Mouse (Mus musculus): ENCODE results near the gene Vmac.

Gene Vmac

DNA sequence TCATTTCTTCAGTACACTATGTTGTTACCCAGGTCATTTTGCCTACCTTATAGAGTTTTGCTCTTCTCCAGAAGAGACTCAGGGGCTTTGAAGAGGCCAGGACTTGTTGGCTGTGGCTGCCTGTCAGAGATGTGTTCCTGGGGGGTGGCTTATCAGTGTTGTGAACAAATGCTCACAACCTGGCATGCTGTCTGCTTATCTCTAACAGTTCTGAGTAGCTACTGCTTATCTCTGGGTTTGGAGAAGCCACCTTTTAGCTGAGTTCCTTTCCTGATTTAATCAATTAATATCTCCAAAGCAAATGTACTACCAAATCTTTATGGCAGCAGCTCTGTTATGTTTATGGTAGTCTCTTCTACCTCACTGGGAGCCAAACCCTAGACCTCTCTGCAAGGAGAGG, 29.8 kb downstream of the Vmac start:
- no peak for DNase-seq (ENCODE audit: low spot score in 2 of 2)

- DNase-seq (ENCODE audit: low spot score in 2 of 2): no peak
Observed at GRCm38 (mm10) chr17:56686801-56687200, 31.0 kb downstream of the Vmac start.

- no peak for DNase-seq (ENCODE audit: low spot score in 2 of 2)
Observed at GRCm38 (mm10) chr17:56684649-56685048, 33.2 kb downstream of the Vmac start.

DNA sequence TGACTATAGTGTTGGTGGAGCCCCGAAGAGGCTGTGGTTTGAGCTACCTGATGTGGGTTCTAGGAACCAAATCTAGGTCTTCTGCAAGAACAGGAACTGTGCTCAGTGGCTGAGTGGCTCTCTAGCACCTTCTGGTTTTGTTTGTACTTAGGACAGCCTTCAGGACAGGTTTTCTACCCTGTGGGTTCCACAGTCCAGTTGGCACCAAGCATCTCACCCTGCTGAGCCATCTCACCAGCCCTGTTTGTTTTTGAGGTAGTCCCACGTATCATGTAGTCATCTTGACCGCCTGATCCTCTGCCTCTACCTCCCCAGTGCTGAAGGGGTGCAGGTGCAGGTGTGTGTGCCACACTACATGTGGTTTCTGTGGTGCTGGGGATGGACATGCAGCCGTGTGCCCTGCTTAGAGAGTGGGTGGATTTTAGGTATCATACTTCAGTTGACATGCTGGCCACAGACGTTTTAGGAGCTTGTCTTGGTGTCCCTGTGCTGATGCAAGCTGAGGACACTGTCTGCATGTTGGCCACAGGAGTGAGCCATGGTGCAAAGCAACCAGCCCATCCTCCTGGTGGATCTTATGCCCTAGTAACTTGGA, 34.2 kb downstream of the Vmac start:
- no peak for DNase-seq (ENCODE audit: low spot score in 2 of 2)

DNA sequence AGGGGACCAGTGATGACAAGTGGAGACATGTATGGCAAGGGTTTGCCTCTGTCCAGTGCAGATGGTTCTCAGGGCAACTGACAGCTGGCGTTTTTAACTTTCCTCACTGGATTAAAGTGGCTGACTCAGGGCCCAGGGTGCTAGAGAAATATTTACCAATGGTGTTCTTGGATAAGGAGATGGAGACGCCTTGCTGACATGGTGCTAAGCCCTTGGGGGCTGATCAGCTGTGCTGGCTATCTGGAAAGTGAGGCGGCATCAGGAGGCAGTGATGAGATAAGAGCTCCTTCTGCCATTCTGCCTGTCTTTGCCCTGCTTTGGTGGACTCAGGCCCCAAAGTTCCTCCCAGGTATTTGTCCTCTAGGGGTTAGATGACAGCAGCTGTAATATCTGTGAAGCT, 34.9 kb downstream of the Vmac start:
- no peak for DNase-seq (ENCODE audit: low spot score in 2 of 2)

- DNase-seq (ENCODE audit: low spot score in 2 of 2): no peak
Observed at GRCm38 (mm10) chr17:56681791-56682190, 36.0 kb downstream of the Vmac start.

DNA sequence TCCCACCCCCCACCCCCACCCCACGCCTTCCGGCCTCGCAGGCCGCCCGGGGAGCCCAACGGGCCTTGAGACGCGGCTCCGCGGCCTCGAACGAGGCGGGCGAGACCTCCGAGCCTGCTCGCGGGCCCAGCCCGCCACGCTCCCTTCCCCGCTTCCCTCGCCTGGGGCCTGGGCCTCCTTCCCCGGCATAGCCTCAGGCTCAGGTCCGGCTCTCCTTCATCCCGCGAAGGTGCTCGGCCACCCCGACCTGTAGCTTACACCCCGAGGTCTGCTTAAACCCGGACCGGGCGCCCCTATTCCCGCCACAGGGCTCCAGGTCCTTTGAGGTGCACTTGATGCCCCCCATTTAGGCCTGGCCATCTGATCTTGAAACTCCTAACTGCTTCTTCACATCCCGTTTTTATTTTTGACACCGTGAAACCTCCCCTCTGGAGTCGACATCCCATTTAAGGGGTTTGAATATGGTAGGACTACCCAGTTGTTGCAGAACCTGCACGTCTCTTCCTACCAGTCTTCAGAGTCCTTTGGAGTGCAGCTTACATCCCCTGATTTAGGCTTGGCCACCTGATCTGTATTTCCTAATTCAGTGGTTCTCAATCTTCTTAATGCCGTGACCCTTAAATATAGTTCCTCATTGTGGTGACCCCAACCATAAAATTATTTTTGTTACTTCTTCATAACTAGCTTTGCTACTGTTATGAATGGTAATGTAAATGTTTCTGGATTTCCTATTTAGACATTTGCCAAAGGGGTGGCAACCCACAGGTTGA, 44.0 kb downstream of the Vmac start:
- DNase-seq (ENCODE audit: low spot score in 2 of 2): no peak

GRCm38 (mm10) chr17:56672941-56673646, 44.7 kb downstream of the Vmac start, which contains the start of gene Ranbp3:
Ranbp3 (plus strand) TSS chr17:56673294.
- DNase-seq (ENCODE audit: low spot score in 2 of 2): peak; percentile 93 to 99

DNA sequence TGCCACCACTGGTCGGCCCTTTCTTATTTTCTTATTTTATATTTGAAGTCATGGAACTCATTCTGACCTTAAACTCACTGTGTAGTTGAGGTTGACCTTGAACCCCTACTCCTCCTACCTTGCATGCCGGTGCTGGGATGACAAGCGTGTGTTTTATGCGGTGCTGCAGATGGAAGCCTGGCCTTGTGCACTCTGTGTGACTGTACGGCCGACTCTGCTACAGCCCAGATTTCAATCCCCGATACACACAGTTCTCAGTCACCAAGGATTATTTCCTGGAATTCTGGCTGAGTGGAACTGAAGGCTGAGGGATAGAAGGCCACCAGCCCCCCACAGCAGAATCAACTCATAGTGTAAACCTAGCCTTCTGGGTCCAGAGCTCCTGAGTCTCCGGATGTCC, 48.1 kb downstream of the Vmac start:
- DNase-seq (ENCODE audit: low spot score in 2 of 2): no peak

GRCm38 (mm10) chr17:56668384-56669144, 49.3 kb downstream of the Vmac start:
- peak; percentile 59 to 76 for DNase-seq (ENCODE audit: low spot score in 2 of 2)

DNA sequence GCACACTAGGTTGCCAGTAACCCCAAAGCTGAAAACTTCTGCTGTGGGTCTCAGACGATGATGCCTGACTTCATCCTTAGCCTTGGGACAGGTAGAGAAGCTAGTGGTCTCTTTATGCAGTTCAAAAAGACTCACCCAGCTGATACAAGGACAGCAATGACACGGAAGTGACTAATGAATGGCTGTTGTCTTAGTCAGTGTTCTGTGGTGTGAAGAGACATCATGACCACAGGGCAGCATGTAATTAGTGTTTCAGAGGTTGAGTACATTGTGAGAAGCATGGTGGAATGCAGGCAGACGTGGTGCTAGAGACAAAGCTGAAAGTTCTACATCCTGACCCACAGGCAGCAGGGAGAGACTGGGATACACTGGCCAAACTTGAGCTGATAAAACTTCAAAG, 50.2 kb downstream of the Vmac start:
- no peak for DNase-seq (ENCODE audit: low spot score in 2 of 2)

DNA sequence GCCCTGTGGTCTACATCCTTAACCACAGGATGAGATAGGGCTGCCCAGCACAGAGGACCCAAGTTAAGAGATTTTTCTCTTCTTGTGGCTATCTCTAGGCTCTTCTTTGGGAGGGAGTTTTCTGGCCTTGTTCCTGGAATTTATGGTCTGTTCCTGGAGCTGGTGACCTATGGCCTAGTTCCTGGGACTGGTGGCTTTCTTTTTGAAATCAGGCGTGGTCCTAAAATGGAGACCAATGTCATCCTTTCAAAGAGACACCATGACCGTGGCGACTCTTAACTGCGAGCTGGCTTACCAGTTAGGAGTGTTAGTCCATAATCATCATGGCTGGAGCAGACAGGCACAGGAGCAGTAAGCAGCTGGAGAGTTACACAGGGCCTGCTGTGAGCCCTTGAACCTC, 51.4 kb downstream of the Vmac start:
- DNase-seq (ENCODE audit: low spot score in 2 of 2): no peak

GRCm38 (mm10) chr17:56664333-56664732, 53.5 kb downstream of the Vmac start:
- no peak for DNase-seq (ENCODE audit: low spot score in 2 of 2)
